Mouse (Mus musculus) hindlimb bud, embryonic 11.5 days (tissue): ENCODE measurements around the gene Adgrg5.

ENCODE experiments used
- DNase-seq: peaks from one replicate; pipeline ENCODE4 v3.0.0-alpha.2; 2012; ENCODE audit warnings: low read depth, low spot score; ENCODE audit errors: extremely low spot score

The Adgrg5 gene

DNA sequence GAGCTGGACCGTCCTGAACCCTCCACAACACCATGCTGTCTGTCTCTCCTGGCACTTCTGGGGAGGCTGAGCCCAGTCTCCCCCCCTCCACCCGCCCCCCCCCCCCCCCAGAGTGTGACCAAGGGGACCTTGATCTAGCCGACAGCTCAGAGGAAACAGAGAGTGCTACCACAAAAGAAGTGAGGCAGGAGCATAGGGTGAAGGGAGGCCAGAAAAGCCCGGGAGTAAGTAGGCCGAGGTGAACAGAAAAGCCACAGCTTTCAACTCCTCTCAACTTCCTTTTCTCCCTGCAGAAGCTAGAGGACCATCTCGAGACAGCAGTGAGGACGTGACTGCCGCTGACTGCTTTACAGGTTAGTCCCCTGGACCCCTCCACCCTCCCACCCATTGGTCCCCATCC lies at the start of gene Adgrg5:
Gene Adgrg5 (plus strand): TSS at position 290 of the 400 bp plus-strand sequence.
- DNase-seq: no peak

DNA sequence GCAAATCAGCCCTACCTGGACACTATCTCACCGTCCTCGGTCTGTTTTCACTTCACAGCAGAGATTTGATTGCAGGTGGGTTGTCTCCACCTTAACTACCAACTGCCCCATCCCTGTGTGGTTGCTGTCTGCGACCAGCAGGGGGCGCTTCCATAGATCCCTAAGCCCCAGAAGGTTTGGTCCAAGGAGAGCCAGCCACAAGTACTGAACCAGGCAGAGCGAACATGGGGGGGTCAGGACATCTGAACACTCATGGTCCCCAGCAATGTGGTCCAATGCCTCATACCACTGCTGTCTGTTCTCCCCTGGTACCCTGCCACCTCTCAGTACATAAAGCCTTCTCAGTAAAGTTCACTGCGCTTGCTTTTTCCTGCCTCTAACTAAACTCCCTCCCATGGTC lies 49.1 kb upstream of the Adgrg5 start:
- no peak for DNase-seq

DNA sequence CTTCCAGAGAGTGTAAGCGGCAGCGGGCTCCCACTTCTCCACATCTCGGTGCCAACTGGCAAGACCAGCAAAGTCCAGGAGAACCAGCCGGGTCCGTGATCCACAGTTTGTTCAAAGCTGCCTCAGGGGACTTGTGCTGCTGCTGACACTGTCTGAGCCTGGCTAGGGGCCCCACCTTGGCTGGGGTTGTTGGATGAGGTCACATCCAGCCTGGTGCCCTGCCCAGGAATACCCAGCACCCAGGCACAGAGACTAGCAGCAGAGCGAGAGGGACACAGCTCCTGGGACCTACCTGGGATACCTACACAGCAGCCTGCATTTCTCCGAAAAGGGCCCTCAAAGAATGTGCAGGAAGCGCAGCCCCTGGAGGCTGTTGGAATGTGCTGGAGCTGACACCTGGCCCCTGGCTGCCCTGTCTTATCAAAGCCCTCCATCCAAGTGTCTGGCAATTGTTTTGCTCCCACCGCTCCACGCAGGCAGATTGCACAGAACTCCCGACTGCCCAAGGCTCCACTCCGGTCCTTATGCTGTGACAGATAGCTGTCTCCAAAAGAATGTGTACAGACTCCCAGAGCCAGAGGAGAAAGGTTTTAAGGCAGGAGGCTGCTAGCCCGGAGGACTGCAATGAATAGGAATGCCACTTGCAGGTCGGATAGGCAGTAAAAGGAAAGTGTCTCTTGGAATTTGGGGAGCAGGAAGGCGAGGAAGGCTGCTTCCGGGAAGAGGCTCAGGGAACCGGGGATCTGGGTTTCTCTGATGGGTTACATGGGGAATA lies 48.2 kb upstream of the Adgrg5 start:
- DNase-seq: no peak

DNA sequence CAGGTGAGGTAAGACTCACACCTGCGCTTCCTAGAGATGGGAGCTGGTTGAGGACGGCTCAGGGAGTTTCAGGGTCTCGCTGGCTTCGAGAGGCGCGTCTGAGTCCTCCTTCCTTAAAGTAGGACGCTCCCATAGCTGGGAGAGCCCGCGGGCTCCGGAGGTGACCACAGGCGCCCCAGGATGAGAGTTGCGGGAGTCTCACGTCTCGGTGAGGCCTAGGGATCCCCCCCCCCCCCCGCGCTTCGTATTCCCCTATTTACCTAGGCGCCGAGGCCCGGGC lies 47.7 kb upstream of the Adgrg5 start:
- no peak for DNase-seq

DNA sequence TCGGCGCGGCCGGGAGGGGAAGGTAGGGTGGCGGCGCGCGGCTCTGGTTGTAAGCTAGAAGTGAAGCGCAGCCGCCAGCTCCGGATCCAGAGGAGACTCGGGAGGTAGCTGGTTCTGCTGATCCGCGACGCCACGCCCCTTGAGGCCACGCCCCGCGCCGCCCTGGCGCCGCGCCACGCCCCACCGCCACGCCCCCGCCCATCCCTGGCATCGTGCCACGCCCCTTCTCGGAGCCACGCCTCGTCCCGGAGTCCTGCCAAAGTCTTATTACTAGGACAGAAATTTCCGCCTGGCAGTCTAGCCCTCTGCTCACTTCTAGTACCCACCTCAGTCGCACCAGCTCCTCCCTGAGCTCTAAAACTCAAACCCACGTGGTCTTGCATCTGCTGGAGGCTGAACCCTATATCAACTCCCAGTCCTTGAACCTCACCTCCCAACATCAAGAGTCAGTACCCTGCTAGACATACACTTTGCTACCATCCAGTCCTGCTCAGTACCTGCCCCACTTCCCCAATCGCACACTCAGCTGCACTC lies 47.2 kb upstream of the Adgrg5 start, which contains the start of gene Dok4:
Gene Dok4 (minus strand): TSS at position 134 of the 534 bp plus-strand sequence.
- no peak for DNase-seq

DNA sequence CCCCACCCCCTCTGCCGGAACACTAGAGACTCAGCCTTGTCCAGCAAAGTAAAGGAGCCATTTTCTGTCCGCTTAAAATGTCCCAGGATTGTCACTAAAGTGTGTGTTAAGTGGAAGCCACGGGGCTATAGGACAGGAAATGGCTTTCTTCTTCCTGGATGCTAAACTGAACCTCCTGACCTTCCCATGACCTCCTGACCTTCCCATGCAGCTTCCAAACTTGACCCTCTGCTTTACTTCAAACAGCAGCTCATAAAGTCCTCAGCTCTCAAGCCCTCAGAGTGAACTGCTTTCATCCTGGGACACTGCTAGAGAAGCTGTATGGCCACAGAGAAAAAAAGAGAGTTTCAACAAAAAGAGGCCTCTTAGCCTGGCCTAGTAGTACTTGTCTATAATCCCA lies 46.7 kb upstream of the Adgrg5 start:
- DNase-seq: no peak

DNA sequence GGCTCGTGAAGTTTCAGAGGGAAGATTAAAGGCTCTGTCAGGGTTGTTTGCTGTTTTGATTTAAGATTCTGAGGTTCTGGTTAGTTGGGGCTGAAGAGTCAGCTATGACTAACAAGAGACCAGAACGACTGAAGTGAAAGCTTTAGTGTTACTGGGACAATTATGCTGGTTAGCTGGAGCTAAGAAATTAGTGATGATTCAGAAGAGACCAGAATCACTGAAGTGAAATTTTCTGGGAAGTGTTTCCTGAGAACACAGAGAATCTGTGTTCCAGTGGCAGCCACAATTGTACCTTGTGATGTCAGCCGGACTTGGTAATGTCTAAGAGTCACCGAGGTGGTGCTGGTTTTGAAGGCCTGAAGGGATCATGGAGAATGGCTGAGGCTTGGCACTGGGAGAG lies 42.8 kb upstream of the Adgrg5 start:
- no peak for DNase-seq

DNA sequence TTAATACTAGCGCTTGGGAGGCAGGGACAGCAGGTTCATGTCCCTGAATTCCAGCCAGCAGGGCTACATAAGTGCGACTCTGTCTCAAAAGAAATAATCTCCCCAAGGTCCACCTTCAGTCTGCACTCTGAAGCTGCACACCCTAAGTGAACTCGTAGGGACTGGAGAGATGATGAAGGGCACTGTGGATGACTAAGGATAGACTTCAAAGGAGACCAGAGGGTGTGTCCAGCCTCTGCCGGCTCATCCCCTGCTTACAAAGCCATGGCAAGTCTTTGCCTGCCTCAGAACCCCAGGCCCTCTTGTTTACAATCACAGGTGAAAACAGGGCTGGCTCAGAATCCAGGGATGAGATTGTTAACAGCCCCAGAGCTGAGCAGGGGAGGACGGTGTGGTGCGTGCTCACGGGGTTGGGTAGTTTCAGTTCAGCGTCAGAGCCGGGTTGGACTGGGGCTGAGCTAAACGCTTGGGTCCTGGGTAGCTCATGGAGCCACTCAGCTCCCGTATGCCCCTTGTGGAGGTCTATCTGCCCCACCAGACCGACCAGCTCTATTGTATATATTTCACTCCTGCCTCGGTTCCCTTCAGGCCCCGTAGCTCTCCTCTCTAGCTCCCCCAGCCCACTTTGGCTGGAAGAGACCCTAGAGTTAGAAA lies 35.0 kb upstream of the Adgrg5 start:
- DNase-seq: no peak

- no peak for DNase-seq
These were observed 30.6 kb upstream of the Adgrg5 start for GRCm38 (mm10) chr8:94892917-94893316.

- no peak for DNase-seq
These were observed 24.2 kb upstream of the Adgrg5 start for GRCm38 (mm10) chr8:94899262-94899661.

- no peak for DNase-seq
These were observed 22.9 kb upstream of the Adgrg5 start for GRCm38 (mm10) chr8:94900617-94901016.

DNA sequence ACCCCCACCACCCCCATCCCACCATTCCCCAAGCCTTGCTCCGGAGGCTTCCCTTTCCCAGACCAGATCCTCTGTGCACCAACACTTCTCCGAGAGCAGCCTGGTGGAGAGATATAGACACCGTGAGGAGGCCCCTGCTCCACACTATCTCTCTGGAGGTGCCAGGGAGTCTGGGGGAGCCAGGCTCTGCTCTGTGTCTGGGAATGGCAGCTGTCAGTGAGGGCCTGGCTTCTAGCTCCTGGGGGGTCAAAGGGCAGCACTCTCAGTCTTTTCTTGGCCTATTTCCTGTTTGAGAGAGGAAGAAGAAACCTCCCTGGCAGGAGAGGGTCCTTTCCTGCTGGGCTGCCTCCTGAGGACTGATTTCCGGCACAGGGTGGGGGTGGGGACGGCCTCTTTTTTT lies 22.5 kb upstream of the Adgrg5 start:
- no peak for DNase-seq

- peak; percentile 53 for DNase-seq
These were observed 19.8 kb upstream of the Adgrg5 start for GRCm38 (mm10) chr8:94903709-94904108.

DNA sequence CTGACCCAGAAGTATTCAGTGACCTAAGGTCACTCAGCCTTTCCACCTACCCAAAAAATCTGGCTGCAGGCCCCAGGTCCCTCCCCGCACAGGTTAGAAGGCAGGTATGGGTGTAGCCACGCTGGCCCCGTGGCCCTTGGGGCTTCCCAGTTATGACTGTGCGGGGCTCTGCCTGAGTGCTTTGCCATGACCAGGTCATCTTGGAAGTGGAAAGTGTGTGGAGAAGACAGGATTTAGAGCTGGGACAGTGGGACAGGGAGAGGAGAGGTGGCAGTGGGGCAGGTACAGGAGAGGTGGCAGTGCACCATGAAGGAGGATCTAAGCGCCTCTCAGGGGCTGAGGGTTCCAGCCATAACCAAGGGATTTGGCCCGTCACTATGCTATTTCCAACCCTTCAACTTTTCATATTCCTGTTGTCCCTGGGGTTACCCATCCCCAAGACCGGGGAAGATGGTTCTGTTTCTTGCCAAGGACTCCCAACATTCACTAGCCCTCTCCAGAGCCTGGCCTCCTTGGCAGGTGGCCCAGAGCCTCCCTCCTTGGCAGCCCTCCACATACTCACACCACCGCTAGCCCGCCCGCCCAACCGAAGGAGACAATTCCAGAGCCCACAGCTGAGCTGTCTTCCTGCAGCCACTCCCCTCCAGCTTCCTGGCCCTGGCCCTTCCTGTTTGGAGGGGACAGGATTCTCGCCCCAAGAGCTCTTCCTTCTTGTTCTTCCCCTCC lies 18.9 kb upstream of the Adgrg5 start:
- no peak for DNase-seq

GRCm38 (mm10) chr8:94907591-94908300 lies 15.7 kb upstream of the Adgrg5 start:
- no peak for DNase-seq

GRCm38 (mm10) chr8:94908847-94909246 lies 14.6 kb upstream of the Adgrg5 start:
- peak; percentile 77 for DNase-seq

GRCm38 (mm10) chr8:94913061-94913660 lies 10.3 kb upstream of the Adgrg5 start:
- no peak for DNase-seq

DNA sequence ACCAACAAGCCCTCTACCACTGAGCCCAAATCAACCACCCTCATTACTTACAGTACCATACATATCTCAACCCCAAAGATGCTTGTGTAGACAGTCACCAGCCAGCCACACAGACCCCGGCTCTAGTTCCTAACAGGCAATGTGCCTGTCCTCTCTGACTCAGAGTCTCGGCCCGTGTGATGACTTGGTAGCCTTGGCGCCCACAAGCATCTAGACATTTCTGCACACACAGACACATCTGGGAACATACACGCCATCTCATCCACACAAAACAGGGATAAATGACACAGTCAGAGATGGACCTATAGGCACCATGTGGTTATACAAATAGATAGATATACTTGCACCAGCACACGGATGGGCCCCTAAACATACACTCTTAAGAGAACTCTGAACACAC lies 9.2 kb upstream of the Adgrg5 start:
- DNase-seq: no peak

DNA sequence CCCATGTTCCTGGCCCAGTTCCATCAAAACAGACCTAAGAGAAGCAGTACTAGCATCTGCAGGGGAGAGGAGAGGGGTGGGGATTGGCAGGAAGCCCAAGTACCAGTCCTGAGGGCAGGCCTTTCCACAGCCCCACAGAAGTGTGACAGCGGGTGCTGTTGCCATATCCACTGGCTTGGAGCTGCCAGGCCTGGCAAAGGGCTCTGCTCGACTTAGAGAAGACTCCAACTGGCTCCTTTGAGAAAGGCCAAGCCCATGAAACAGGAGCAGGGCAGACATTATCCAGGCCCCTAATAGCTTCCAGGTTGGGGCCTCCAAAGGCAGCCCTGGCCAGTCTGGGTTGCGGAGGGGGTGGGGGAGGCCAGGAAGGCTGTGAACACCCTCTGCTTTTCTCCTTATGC lies 8.8 kb upstream of the Adgrg5 start:
- DNase-seq: no peak

DNA sequence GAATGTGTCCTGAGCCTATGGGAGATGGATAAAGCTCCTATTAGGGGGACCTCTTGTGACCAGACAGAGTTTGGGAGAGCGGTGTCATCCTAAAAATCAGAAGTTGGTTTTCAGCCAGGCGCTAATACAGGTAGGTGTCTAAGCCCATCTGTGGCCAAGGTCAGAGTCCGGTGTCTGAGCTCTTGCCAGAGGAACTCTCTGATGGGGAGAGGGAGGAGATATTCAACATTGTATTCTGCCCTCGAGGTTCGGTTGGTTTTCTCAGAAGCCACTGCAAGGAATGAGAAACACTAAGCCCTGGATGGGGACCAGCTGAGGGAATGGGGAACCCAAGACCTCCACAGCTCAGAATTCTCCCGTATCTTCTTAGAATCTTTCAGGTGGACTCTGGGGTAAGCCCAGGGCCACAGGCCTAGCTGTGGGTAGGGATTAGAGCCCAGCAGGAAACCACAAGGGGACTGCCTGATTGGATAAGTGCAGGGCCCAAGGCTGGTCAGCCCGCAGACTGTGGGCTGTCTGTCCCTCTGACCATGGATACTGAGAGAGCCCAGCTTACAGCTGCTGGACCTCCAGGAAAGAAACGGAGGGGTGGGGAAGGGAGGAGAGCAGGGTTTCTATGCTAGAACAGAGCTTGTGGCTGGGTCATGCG lies 7.1 kb upstream of the Adgrg5 start:
- no peak for DNase-seq
